Mouse (Mus musculus) 416B (cell line): ENCODE data around the gene Ap2b1.

Source experiments
- DNase-seq: peaks from one replicate; pipeline ENCODE4 v3.0.0; 2011; ENCODE audit warnings: low read depth

Ap2b1 gene

DNA sequence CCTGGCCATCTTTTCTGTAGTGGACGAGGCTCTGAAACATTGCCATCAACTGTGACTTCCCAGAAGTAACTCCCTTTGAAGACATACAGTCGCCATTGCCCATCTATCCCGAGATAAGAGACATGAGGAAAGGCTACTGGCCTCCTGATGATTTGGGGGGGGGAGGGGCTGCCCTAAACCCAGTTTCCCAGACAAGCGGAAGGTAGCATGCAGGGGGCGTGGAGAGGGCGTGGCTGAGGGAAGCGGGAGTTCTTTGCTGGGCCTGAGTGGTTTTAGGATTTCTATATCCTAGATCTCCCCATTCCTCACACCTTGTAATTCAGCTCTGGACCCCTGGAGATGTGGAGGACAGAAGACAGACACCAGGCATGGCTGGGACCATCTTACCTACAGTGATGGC lies 145.0 kb downstream of the Ap2b1 start:
- DNase-seq = no peak

DNA sequence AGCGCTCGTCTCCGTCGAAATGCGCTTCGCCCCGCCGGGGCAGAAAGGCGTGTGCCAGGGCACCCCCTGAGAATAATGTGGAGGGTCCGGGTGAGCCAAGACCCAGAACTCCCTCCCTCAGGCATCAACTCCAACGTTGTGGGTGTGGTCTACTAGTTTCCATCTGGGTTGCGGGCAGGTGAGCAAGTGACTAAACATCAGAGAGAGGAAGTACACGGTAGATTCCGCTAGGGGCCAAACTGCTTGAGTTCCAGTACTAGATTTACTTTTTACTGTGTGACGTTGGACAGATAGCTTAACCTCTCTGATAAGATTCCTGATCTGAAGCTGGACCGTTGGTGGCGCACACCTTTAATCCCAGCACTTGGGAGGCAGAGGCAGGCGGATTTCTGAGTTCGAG lies 146.2 kb downstream of the Ap2b1 start:
- DNase-seq = no peak

- no peak for DNase-seq
These were observed 148.8 kb downstream of the Ap2b1 start for GRCm38 (mm10) chr11:83447612-83448011.

- DNase-seq = no peak
These were observed 149.4 kb downstream of the Ap2b1 start for GRCm38 (mm10) chr11:83448021-83448926.

DNA sequence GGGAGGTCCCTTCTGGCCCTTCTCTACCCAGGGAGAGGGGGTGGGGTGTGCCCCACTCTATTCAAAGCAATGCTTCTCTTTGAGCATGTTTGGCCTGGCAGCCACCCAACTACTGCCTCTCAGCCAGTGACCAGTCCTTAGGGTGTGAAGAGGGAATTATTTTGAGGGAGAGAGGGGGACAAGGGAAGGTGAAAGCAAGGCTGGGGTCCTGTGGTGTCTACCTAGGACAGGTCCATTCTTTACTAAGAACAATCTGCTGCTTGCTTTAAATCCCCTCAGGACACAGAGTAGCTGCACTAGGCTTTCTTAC lies 150.1 kb downstream of the Ap2b1 start:
- DNase-seq = no peak

DNA sequence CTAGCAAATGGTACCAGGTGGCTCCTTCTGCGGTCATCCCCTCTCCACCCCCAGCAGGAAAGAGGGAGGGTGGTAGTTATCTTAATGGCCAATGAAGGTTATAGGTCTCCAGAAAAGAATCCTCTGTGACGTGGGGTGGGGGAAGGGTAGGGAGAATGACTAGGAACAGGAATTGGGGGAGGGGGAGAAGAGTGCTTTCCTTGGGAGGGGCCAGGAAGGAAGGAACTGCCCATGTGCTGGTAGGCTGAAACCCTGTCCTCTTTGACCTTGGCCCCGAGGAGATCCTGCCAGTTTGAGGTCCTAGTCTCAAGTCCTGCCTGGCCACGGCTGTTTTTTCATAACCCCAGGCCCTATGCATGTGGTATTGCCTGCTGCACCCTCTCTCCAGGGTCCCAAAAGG lies 150.5 kb downstream of the Ap2b1 start:
- DNase-seq = no peak

DNA sequence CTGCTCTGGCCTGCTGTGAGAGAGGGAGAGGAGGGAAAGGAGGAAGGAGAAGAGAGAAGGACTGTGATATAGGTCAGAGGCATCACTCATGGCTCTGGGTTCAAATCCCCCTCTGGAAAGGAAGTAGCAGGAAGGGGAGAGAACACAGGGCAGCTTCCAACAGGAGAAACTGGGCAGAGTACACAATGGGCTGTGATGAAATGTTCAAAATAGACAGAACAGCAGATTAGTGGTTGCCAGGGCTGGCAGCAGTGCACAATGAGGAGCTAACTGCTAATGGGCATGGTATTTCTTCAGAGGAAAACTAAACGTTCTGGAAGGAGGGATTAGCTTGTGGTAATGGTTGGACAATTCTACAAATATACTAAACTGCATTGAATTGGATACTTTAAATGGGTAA lies 151.7 kb downstream of the Ap2b1 start:
- DNase-seq = no peak

- no peak for DNase-seq
These were observed 152.5 kb downstream of the Ap2b1 start for GRCm38 (mm10) chr11:83451281-83451680.

- no peak for DNase-seq
These were observed 155.7 kb downstream of the Ap2b1 start for GRCm38 (mm10) chr11:83454548-83454947.
